Mouse (Mus musculus) brain, embryonic 14.5 days (tissue): ENCODE results near the gene Fiz1. TPM values are rescaled to one million over a fixed set of nuclear protein-coding genes. Genes with fewer than 3 reads are reported as not detected.
"Not testable (repeated sequence)": the region's sequence is repeated elsewhere in the genome, so short reads cannot be mapped to it uniquely, and the experiment has no call there.

ENCODE experiments used
- DNase-seq: peaks from one replicate; pipeline ENCODE4 v3.0.0-alpha.2; 2011; ENCODE audit warnings: low read depth
- CTCF ChIP-seq: fragments of 200-500 bp; IDR thresholded peaks from 2 replicates; pipeline ENCODE4 v1.5.1; 2012; ENCODE audit warnings: inconsistent platforms, mild to moderate bottlenecking, moderate library complexity, borderline replicate concordance; ENCODE audit not compliant: insufficient read depth, insufficient read length; ENCODE audit errors: extremely low read depth
- POLR2A ChIP-seq: fragments of 200-500 bp; IDR thresholded peaks from 2 replicates; pipeline ENCODE4 v1.6.1; 2012; ENCODE audit warnings: mild to moderate bottlenecking, inconsistent platforms, borderline replicate concordance; ENCODE audit not compliant: poor library complexity, insufficient read depth, insufficient read length, severe bottlenecking; ENCODE audit errors: extremely low read depth
- polyA plus RNA-seq: library from polyadenylated mRNA; depleted of rRNA; stranded (reverse); fragments of >200 nt; gene quantifications from 2 replicates; pipeline ENCODE4 v1.2.3, GENCODE M21; 2012

The Fiz1 gene
- polyA plus RNA-seq, 1 experiment = 49.9 TPM

- no peak for DNase-seq
- TF ChIP-seq CTCF (no peak), POLR2A (no peak)
Observed at GRCm38 (mm10) chr7:5016057-5016456, 1.6 kb upstream of the Fiz1 start.

- TF ChIP-seq POLR2A = peak; percentile 55; the same call in 1 of the 2 replicates
- no peak for TF ChIP-seq CTCF
- DNase-seq = peak; percentile 98
Observed at GRCm38 (mm10) chr7:5015118-5016001, 863 bp upstream of the Fiz1 start, which contains the start of gene Gm44973. Gene Gm44973, plus strand, starts transcription at chr7:5015496.

- DNase-seq = no peak
- no peak for TF ChIP-seq CTCF
- TF ChIP-seq POLR2A = no peak
Observed at GRCm38 (mm10) chr7:5012681-5013513, 1.6 kb downstream of the Fiz1 start.

GRCm38 (mm10) chr7:5008229-5008628, 6.3 kb downstream of the Fiz1 start:
- DNase-seq = no peak
- no peak for TF ChIP-seq CTCF
- no peak for TF ChIP-seq POLR2A

GRCm38 (mm10) chr7:5002876-5003275, 11.6 kb downstream of the Fiz1 start:
- DNase-seq = not testable (repeated sequence)

- no peak for DNase-seq
- no peak for TF ChIP-seq POLR2A
- peak; percentile 7; the same call in 1 of the 2 replicates for TF ChIP-seq CTCF
Observed at GRCm38 (mm10) chr7:4999876-5000275, 14.6 kb downstream of the Fiz1 start.

- DNase-seq = no peak
- no peak for TF ChIP-seq POLR2A
- TF ChIP-seq CTCF = no peak
Observed at GRCm38 (mm10) chr7:4996934-4997333, 17.6 kb downstream of the Fiz1 start.

GRCm38 (mm10) chr7:4996003-4996895, 18.2 kb downstream of the Fiz1 start, which contains the start of gene Zfp579:
Gene Zfp579, minus strand, starts transcription at chr7:4996158.
- peak; percentile 77; the same call in 1 of the 2 replicates for TF ChIP-seq POLR2A
- TF ChIP-seq CTCF = no peak
- DNase-seq = peak; percentile 97

- no peak for TF ChIP-seq CTCF
- TF ChIP-seq POLR2A = no peak
- DNase-seq = no peak
Observed at GRCm38 (mm10) chr7:4995268-4996002, 19.1 kb downstream of the Fiz1 start.
